Mouse (Mus musculus): Measurements from ENCODE around the gene Ccdc82.

Ccdc82 gene

DNA sequence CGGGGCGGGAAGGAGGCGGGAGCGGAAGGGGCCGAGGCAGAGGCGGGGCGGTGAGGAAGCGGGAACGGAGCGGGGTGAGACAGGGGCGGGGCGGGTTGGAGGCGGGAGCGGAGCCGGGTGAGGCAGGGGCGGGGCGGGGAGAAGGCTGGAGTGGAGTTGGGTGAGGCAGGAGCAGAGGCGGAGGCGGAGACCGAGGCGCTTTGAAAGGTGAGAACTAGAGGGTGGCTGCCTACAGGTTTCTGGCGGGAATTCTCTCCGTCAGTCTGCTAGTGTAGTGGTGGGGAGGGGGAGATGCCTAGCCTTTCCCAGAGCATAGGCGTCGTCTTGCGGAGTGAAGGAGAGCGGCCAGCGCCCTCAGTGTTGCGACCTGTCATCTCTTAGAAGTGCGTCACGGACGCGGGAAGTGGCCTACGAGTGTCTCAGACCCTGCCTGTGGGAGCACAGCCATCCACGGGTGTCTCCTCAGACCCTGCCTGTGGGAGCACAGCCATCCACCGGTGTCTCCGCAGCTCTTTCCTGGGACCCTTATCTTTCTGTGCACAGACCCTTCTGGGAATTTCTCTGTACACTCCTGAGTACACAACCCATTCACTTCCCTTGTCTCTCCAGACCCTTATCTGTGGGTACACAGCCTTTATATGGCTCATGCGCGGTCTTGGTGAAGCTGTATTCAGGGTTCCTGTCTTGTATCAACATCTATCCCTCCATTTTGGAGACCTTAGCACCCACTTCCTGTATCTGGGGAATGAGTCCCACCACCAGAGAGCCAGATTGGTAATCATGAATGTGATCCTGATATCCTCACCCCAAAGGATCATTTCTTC lies at the start of gene Ccdc82:
TSS of gene Ccdc82 (plus strand) at position 141 of the 824 bp plus-strand sequence.
- in situ Hi-C loops (cut with MboI; ENCODE audit: low pct_unique_long_range_greater_than_20kb in 1 of 2, low sequenced_read_pairs in 2 of 2, unreplicated experiment in 1 of 2) = no loop called here

DNA sequence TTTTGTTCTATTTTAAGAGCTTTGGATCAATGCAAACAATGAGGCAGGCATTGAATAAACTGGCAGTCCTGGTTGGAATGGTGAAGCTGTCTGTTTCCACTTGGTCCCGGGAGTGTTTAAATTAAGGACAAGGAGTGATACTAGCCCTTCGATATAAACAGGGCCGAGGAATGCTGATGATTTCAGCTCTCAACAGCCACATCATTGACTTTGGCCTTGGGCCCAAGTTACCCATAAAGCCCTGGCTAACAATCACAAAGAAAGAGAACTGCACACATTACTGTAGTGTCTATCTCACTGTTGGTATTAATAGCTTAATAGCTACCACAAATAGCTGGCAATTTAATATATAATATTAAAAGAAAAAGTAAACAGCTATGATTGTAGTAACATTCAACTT lies 46.7 kb upstream of the Ccdc82 start:
- in situ Hi-C loops (cut with MboI; ENCODE audit: low pct_unique_long_range_greater_than_20kb in 1 of 2, low sequenced_read_pairs in 2 of 2, unreplicated experiment in 1 of 2) = no loop called here

DNA sequence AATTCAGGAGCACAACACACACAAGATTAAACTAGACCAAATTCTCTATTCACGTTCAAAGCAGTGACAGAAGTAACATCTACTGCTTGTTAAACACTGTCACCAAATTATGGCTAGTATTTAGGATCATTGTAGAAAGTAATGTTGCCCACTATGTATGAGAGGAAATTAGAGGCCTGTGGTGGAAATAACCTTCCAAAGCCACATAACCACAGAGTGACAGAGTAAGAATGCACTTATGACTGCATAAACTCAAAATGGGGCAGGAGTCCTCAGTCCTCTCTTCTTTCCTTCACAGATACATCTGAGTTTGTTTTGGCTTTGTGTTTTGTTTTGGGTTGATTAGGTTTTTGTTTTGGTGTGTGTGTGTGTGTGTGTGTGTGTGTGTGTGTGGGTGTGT lies 43.6 kb upstream of the Ccdc82 start:
- in situ Hi-C loops (cut with MboI; ENCODE audit: low pct_unique_long_range_greater_than_20kb in 1 of 2, low sequenced_read_pairs in 2 of 2, unreplicated experiment in 1 of 2) = no loop called here

DNA sequence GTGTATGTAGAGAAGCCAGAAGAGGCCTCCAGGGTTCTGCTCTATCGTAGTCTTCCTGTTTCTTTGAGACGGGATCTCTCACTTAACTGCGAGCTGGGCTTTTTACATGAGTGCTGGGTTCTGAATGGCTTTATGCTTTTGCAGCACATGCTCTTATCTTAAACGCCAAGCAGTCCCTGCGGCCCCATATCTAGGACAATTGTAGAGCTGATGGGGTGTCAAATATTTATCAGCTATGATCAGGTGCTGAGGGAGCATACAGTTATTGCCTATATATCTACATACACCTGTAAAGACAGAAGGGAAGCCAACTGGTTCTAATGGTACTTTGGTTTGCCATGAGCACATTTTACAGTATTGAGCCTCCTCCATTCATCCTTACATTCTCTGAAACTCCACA lies 43.1 kb upstream of the Ccdc82 start:
- in situ Hi-C loops (cut with MboI; ENCODE audit: low pct_unique_long_range_greater_than_20kb in 1 of 2, low sequenced_read_pairs in 2 of 2, unreplicated experiment in 1 of 2) = no loop called here

DNA sequence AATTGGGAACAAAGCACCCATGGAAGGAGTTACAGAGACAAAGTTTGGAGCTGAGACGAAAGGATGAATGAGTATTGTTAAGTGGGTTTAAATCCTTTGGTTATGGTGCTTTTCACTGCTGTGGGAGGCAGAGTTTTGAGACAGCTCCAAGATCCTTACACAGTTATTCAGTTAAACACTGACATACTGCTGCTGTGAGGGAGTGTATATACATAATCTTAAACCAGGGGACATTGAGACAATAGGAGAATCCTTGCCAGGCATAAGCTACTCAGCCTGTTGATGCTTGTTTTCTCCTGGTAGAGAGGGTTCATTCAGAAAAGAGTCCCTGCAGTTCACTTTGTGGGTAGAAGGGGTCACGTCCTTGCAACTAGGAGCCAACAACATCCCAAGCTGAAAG lies 40.4 kb upstream of the Ccdc82 start:
- in situ Hi-C loops (cut with MboI; ENCODE audit: low pct_unique_long_range_greater_than_20kb in 1 of 2, low sequenced_read_pairs in 2 of 2, unreplicated experiment in 1 of 2) = no loop called here

DNA sequence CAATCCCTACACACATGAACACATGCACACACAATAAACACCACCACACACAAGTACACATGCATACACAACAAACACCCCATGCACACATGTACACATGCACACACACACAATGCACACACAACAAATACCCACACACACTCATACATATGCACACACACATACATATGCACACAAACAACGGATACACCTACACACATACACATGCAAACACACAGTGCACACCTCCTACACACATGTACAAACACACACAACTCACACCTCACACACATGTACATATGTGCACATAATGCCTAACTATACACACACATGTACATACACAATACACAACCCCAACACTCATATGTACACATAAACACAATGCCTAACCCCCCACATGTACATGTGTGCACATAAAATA lies 20.9 kb upstream of the Ccdc82 start:
- in situ Hi-C loops (cut with MboI; ENCODE audit: low pct_unique_long_range_greater_than_20kb in 1 of 2, low sequenced_read_pairs in 2 of 2, unreplicated experiment in 1 of 2) = no loop called here

DNA sequence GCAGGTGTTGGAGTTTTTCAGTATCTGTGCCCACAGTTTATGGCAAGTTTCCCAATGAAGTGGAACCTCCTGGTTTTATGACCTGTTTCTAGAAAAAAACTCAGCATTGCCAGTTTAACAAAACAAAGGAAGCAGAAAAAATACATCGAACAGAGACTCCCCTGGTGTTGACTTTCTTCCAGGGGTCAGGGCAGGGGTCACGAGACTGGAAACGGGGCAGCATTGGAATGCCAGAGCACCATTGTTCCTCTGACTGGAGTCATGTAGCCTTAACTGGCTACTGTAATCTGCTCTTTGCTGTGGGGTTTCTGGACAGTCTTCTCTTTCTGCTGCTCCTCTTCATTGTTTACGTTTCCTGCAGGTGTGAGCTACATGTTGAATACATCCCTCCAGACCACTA lies 16.2 kb upstream of the Ccdc82 start:
- in situ Hi-C loops (cut with MboI; ENCODE audit: low pct_unique_long_range_greater_than_20kb in 1 of 2, low sequenced_read_pairs in 2 of 2, unreplicated experiment in 1 of 2) = loop anchor here (10.0 kb wide), 1 partner anchor 484 kb away; no protein-coding TSS in a partner anchor

DNA sequence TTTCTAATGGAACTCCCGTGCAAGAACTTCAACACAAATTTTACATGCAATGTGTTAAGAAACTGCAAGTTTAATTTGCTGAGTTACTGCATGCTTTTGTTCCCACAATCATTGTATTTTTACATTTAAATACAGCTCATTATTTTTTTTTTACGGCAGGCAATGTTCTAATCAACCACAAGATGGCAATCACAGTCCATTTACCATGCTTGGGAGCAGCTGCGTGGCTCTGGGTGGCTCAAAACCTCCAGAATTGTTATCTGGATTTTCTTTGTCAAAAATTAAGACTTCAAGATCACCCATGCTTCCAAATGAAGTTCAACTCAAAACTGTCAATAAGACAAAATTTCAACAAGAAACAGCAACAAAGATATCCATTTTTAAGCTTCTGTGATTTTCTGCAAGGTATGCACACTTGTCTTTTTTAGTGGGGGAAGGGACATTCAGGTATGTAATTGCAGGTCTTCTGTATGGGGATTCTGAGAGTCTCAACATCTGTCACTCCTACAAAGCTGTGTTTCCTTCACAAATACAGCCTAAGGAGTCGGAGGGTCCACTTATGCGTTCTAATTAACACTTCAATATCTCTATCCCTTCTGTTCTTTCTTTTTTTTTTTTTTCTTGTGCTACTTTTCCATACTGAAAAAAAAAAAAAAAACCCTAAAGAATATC lies 15.1 kb upstream of the Ccdc82 start:
- in situ Hi-C loops (cut with MboI; ENCODE audit: low pct_unique_long_range_greater_than_20kb in 1 of 2, low sequenced_read_pairs in 2 of 2, unreplicated experiment in 1 of 2) = loop anchor here (10.0 kb wide), 1 partner anchor 483 kb away; no protein-coding TSS in a partner anchor

DNA sequence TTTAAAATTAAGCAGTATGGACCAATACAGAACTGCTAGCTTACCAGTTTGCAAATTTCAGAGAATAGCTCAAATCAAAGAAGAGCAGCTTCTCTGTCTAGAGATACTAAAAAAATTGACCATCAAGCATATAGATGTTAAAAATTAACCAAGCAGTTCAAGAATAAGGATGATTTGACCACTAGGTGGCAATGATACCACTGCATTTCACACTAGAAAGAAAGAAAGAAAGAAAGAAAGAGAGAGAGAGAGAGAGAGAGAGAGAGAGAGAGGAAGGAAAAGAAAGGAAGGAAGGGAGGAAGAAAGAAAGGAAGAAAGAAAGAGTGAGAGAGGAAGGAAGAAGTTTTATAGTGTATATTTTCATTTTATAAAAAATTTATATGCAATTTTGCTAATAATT lies 4.4 kb upstream of the Ccdc82 start:
- in situ Hi-C loops (cut with MboI; ENCODE audit: low pct_unique_long_range_greater_than_20kb in 1 of 2, low sequenced_read_pairs in 2 of 2, unreplicated experiment in 1 of 2) = no loop called here

DNA sequence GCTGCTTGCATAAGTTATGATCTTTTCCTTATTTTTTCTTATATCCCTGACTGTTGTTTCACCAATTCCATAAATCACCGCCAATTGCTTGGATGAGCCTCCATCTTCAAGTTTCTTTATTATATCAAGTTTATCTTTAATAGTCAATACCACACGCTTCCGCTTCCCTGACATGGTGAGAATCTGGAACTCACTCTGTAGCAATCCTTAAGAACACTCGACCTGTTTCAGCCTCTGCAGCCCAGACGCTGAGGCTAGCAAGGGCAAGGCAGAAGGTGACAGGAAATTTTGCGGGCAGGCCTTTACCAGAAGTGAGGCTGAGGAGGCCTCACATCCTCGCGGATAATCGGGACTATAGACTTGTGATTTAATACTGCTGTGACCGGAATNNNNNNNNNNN lies 1.3 kb upstream of the Ccdc82 start, which contains the start of gene Jrkl:
TSS of gene Jrkl (minus strand) at position 349 of the 400 bp plus-strand sequence.
- in situ Hi-C loops (cut with MboI; ENCODE audit: low pct_unique_long_range_greater_than_20kb in 1 of 2, low sequenced_read_pairs in 2 of 2, unreplicated experiment in 1 of 2) = no loop called here

DNA sequence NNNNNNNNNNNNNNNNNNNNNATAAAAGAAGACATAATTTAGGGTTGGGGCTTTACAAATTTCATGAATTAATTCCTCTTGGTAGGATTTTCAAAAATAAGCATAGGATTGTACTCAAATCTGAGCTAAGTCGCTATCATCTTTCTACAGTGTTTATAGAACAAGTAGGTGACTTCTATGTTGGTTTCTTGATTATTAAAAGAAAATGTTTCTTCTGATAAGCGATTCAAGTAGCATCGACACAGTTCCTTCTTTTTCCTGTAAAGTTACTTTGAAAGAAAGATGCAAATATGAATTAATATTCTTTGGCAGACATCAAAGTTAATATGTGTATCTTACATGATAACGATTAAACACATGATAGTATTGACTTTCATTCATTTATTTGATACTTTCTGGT lies 1.3 kb downstream of the Ccdc82 start:
- in situ Hi-C loops (cut with MboI; ENCODE audit: low pct_unique_long_range_greater_than_20kb in 1 of 2, low sequenced_read_pairs in 2 of 2, unreplicated experiment in 1 of 2) = no loop called here

DNA sequence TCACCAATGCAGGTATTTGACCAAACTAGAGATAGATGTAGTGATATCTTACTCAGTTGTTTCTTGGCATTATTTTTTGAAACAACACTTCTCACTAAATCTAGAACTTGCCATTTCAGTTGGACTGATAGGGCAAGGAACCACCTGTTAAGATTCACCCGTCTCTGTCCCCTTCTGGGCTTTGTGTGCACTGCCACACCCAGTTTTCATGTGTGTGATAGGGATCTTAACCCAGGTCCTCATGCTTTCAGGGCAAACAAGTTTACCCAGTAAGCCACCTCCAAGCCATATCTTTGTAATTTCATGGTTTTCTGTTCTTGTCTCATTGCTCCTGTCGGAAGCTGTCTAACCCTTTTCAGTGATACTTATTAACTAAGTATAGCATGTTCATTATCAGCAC lies 4.5 kb downstream of the Ccdc82 start:
- in situ Hi-C loops (cut with MboI; ENCODE audit: low pct_unique_long_range_greater_than_20kb in 1 of 2, low sequenced_read_pairs in 2 of 2, unreplicated experiment in 1 of 2) = no loop called here

DNA sequence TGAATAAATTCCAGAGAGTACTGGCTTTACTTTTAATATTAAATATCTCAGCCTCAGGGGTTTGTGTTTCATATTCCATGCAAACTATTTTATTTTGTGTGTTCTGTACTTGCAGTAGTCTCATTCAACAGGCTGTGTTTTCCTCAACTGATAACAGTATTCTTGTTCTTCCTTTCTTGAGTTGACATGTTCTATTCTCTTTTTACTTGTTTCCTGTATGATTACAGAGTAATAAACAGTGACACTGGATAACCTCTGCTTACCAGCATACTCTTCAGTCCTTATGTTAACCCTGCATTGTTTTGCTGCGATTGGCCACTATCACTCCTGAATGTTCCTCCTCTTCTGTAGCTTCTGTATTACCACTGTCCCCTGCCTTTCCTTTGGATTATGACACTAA lies 10.0 kb downstream of the Ccdc82 start:
- in situ Hi-C loops (cut with MboI; ENCODE audit: low pct_unique_long_range_greater_than_20kb in 1 of 2, low sequenced_read_pairs in 2 of 2, unreplicated experiment in 1 of 2) = no loop called here

DNA sequence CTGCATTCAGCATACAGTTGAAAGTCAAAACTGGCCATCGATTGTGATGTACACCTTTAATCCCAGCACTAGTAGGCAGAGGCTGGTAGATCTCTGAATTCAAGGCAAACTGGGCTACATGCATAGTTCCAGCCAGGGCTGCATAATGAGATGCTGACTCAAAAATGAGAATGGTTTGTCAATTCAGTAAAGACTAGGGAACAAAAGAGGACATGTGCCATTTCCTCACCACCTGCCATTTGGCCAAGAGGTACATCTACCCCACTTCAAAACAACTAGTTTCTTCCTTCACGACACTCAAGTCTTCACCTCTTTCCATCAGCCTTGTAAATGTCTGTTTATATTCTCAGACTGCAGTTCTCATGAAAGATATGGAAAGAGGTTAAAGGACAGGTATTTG lies 11.4 kb downstream of the Ccdc82 start:
- in situ Hi-C loops (cut with MboI; ENCODE audit: low pct_unique_long_range_greater_than_20kb in 1 of 2, low sequenced_read_pairs in 2 of 2, unreplicated experiment in 1 of 2) = no loop called here

DNA sequence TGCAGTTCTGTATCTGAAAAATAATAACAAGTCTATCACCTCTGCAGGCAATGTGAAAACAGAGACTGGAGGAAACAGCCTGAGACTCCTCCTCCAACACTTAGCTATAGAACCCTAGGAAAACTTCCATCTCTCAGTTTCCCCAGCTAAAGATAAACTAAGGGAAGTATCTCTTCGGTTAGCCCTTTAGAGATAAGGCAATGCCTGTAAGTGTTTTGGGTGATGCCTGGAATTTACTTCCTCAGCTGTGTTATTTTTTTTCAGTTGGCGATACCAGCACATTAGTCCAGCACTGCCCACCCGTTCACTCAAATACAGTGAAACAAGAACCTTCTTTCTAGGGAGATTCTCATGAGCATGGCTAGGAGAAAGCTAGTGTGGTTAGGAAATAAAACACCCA lies 14.2 kb downstream of the Ccdc82 start:
- in situ Hi-C loops (cut with MboI; ENCODE audit: low pct_unique_long_range_greater_than_20kb in 1 of 2, low sequenced_read_pairs in 2 of 2, unreplicated experiment in 1 of 2) = no loop called here

DNA sequence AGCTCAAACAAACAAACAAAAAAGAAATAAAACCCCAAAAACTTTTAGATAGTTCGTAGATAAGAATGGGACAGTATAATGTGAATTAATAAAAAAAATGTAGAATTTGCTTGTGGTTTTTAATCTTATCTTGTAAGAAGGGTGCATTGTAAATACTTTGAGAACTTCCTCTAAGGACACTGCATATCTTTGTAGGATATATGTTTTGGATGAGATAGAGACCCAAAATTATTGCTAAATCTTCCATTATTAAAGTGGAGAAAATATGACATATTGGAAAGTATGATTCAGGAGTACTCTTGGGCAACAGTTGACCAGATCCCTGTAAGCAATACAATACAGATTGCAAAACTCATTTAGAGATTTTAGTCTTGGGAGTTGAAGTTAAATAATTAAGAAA lies 26.5 kb downstream of the Ccdc82 start:
- in situ Hi-C loops (cut with MboI; ENCODE audit: low pct_unique_long_range_greater_than_20kb in 1 of 2, low sequenced_read_pairs in 2 of 2, unreplicated experiment in 1 of 2) = no loop called here

DNA sequence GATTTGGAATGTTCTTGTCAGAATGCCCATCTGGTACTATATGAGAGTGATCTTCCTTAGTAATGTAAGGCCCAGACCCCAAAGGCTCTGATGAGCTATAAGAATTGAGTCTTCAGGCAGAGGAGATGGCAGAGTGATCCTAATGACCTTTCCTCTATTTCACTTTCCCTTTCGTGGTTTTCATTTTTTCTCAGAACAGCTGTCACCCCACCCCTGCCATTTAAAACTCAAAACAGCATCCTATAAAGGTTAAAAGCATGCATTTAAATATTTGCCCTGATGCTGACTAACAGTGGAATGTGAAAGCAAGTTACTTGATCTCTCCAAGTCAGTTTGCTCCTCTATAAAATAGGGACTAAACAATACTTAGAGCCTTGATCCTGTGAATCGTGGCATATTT lies 40.7 kb downstream of the Ccdc82 start:
- in situ Hi-C loops (cut with MboI; ENCODE audit: low pct_unique_long_range_greater_than_20kb in 1 of 2, low sequenced_read_pairs in 2 of 2, unreplicated experiment in 1 of 2) = no loop called here

DNA sequence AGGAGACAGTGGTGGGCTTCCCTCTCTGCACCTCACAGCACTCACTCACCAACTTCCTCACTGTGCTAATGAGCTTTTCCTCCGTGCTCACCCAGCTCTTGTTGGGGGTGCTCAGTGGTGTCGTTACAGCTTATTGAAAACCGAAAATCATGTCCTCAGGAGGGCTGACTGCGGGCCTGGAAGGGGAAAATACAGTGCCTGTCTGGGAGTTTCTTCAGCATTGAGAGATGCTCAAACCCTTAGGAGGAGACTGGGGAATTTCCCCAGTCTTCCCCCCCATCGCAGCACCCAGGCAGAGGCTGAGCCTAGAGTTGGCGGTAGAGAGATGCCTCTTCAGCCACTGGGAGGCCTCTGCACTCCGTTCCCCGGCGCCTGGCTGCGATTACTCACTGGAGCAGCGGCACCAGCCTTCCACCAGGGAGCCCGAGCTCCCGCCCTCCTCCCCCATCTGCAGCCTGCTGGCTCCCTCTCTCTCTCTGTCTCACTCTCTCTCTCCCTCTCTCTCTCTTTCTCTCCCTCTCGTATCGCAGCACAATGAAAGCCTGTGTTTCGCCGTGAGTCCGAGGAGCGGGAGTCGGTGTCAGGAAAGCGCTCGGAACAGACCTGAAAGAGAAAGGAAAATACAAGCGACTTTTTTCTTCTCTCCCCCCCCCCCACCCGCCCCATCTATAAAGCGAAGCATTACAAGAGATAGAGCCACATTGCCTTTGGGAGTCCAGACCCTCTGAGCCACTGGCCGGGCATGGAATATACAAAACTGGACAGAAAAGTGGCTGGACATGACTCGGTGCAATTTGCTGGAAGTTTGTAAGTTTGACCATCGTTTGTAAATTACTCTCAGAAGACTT lies 49.7 kb downstream of the Ccdc82 start:
- in situ Hi-C loops (cut with MboI; ENCODE audit: low pct_unique_long_range_greater_than_20kb in 1 of 2, low sequenced_read_pairs in 2 of 2, unreplicated experiment in 1 of 2) = no loop called here

DNA sequence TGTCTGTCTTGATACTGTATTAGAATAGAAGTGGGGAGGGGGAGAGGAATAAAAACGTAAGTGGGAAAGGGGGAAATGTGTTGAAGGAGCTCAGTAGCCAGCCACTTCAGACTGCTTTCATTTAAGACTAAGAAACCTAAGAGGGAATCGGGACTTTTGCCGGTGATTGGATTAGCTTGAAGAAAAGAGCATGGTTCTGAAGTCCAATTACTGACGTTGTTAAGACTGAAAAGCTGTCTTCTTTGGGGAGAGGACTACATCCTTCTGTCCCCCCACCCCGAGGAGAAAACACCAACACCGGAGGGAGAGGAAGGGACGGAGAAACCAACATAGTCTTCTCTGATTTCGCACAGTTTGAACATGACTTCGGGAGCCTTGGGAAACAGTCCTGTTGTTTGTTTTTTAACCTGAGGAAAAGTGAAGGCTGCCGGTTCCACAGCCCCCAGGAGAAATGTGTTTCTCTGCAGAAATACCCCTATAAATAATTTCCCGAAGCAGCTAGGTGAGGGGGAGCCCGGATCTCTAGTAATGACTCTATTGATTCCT lies 50.4 kb downstream of the Ccdc82 start:
- in situ Hi-C loops (cut with MboI; ENCODE audit: low pct_unique_long_range_greater_than_20kb in 1 of 2, low sequenced_read_pairs in 2 of 2, unreplicated experiment in 1 of 2) = no loop called here

Measured in mouse embryonic stem cell (cell line).